Mouse (Mus musculus): Measurements from ENCODE around the gene Scoc.

The Scoc gene

GRCm38 (mm10) chr8:83405548-83405947, 52.6 kb downstream of the Scoc start:
- DNase-seq (ENCODE audit: low read depth, low spot score): no peak

GRCm38 (mm10) chr8:83397726-83398125, 60.5 kb downstream of the Scoc start:
- DNase-seq (ENCODE audit: low read depth, low spot score): no peak

GRCm38 (mm10) chr8:83396680-83397079, 61.5 kb downstream of the Scoc start:
- DNase-seq (ENCODE audit: low read depth, low spot score): no peak

GRCm38 (mm10) chr8:83394325-83394724, 63.9 kb downstream of the Scoc start:
- no peak for DNase-seq (ENCODE audit: low read depth, low spot score)

GRCm38 (mm10) chr8:83392521-83392920, 65.7 kb downstream of the Scoc start:
- DNase-seq (ENCODE audit: low read depth, low spot score): no peak

GRCm38 (mm10) chr8:83390006-83390701, 68.0 kb downstream of the Scoc start:
- DNase-seq (ENCODE audit: low read depth, low spot score): no peak

GRCm38 (mm10) chr8:83389316-83390005, 68.7 kb downstream of the Scoc start, which contains the start of gene Clgn:
TSS of gene Clgn (plus strand) at chr8:83389867.
- peak; percentile 61 for DNase-seq (ENCODE audit: low read depth, low spot score)

GRCm38 (mm10) chr8:83382850-83383249, 75.3 kb downstream of the Scoc start:
- DNase-seq (ENCODE audit: low read depth, low spot score): no peak

- DNase-seq (ENCODE audit: low read depth, low spot score): no peak
Measured at GRCm38 (mm10) chr8:83381016-83381415, 77.2 kb downstream of the Scoc start.

GRCm38 (mm10) chr8:83380141-83380540, 78.0 kb downstream of the Scoc start:
- DNase-seq (ENCODE audit: low read depth, low spot score): no peak

All from CD4-positive, CD25-positive, alpha-beta regulatory T cell, adult 2 months (primary cell).